In genomic region chr19:11973511-11974222, GRCm38 (mm10) we compare ENCODE assay signal across 17 mouse cellular contexts. TPM values are rescaled to one million over a fixed set of nuclear protein-coding genes. Genes with fewer than 3 reads are reported as not detected.
DNase-seq lines count a peak whose midpoint lies in the region; ATAC-seq and TF ChIP-seq lines count a peak whose summit lies in the region.
"Had no signal": no experiment of that assay in that cellular context is flagged by ENCODE, and none has a peak within 500 bp of the region (broad histone marks: within the 10 kb centered on the region; RNA-seq: fewer than 3 reads in every experiment).

No protein-coding gene starts in this region.

- no peaks in the 10 kb centered on the region for H3K27me3 ChIP-seq in lung, embryonic 14.5 days (ENCODE audit: insufficient read depth, low read length)
- H3K27me3 ChIP-seq in splenic B cell, adult 2 months (ENCODE audit: control insufficient read depth, insufficient read depth, low read length, poor library complexity, severe bottlenecking): no peaks in the 10 kb centered on the region
- H3K27me3 ChIP-seq: embryonic facial prominence, embryonic 12.5 days; limb, embryonic 12.5 days; midbrain, embryonic 12.5 days; neural tube, embryonic 12.5 days had no signal

- no peaks in the 10 kb centered on the region for H3K9me3 ChIP-seq in lung, embryonic 14.5 days (ENCODE audit: low read depth, low read length)
- H3K9me3 ChIP-seq: embryonic facial prominence, embryonic 12.5 days; limb, embryonic 12.5 days; midbrain, embryonic 12.5 days; neural tube, embryonic 12.5 days had no signal

- no peaks in the 10 kb centered on the region for H3K4me1 ChIP-seq in lung, embryonic 14.5 days (ENCODE audit: insufficient read depth)
- H3K4me1 ChIP-seq: embryonic facial prominence, embryonic 12.5 days; neural tube, embryonic 12.5 days had no signal

- no peak overlapping the region for H3K4me2 ChIP-seq in lung, embryonic 14.5 days
- H3K4me2 ChIP-seq: embryonic facial prominence, embryonic 12.5 days; limb, embryonic 12.5 days; midbrain, embryonic 12.5 days; neural tube, embryonic 12.5 days had no signal

- no peak overlapping the region for H3K9ac ChIP-seq in lung, embryonic 14.5 days
- H3K9ac ChIP-seq: embryonic facial prominence, embryonic 12.5 days; forebrain, postnatal 0 days; limb, embryonic 12.5 days; midbrain, embryonic 12.5 days; neural tube, embryonic 12.5 days had no signal

- TF ChIP-seq CTCF in lung, embryonic 14.5 days (IDR thresholded peaks at IDR 0.05; ENCODE audit: low read depth): no peak

- WGBS in lung, embryonic 14.5 days: 86% methylated on average over 13 of the region's 13 CpGs

- 0 out of 2 replicates have a peak, but pooled peaks have one; percentile 47 for ATAC-seq in lung, embryonic 14.5 days (ENCODE audit: insufficient read depth)
- no peak for ATAC-seq in frontal cortex, adult (ENCODE audit: low TSS enrichment)
- ATAC-seq: forebrain, postnatal 0 days; intestine, embryonic 16.5 days had no signal

- H3K36me3 ChIP-seq in lung, embryonic 14.5 days (ENCODE audit: insufficient read depth): peaks cover 85% of the 10 kb centered on the region
- peaks cover 18% of the 10 kb centered on the region for H3K36me3 ChIP-seq in splenic B cell, adult 2 months (ENCODE audit: control insufficient read depth, insufficient read depth, low read length, poor library complexity, severe bottlenecking)

- no peak overlapping the region for H3K27ac ChIP-seq in lung, embryonic 14.5 days (ENCODE audit: low read depth)
- H3K27ac ChIP-seq: embryonic facial prominence, embryonic 12.5 days; limb, embryonic 12.5 days; midbrain, embryonic 12.5 days; neural tube, embryonic 12.5 days had no signal

- H3K4me3 ChIP-seq in lung, embryonic 14.5 days (ENCODE audit: low read depth, low read length): no peak overlapping the region
- H3K4me3 ChIP-seq: embryonic facial prominence, embryonic 12.5 days; limb, embryonic 12.5 days; midbrain, embryonic 12.5 days; neural tube, embryonic 12.5 days had no signal

- no peak for DNase-seq in lung, embryonic 14.5 days
- no peak for DNase-seq in lung, postnatal 25 days (ENCODE audit: low spot score)
- peak; percentile 39 for DNase-seq in adrenal gland, postnatal 25 days
- peak; percentile 53 for DNase-seq in liver
- DNase-seq in splenic B cell, adult 2 months (ENCODE audit: low read depth, low spot score): peak; percentile 56
- DNase-seq in T-cell, adult 2 months (ENCODE audit: low spot score): no peak
- DNase-seq: cerebellum, adult 9-10 months; forebrain, postnatal 0 days; heart, postnatal 4 days; retina, postnatal 1 day; thymus, postnatal 25 days had no signal

RNA-seq across cellular contexts. Expression of gene Osbp, which starts 7.9 kb away (rescaled TPM):
- 7.4 and 7.5 TPM in 2 replicates for polyA plus RNA-seq in lung, embryonic 14.5 days (2014; fragmentation: Nextera tagmentation; extraction: Ambion mirVana)
- 91.9 and 111 TPM in 2 replicates for total RNA-seq in adrenal gland, postnatal 25 days (2021)

Comparison
In these comparisons a context has a peak if more than half of its experiments do, and no peak if none do; other contexts are left out.
1. DNase-seq: peak in adrenal gland, postnatal 25 days (single experiment), liver (single experiment) and splenic B cell, adult 2 months (single experiment); none in lung, embryonic 14.5 days (single experiment), lung, postnatal 25 days (single experiment) and T-cell, adult 2 months (single experiment).